Comparison of ENCODE assay signal across 9 mouse cellular contexts in genomic region chr7:27402675-27403074, GRCm38 (mm10). TPM values are rescaled to one million over a fixed set of nuclear protein-coding genes. Genes with fewer than 3 reads are reported as not detected.
A peak's percentile ranks its signal among the peaks of the same experiment; 100 is the strongest.
DNase-seq lines count a peak whose midpoint lies in the region; ATAC-seq and TF ChIP-seq lines count a peak whose summit lies in the region.
"Had no signal": no experiment of that assay in that cellular context is flagged by ENCODE, and none has a peak within 500 bp of the region (broad histone marks: within the 10 kb centered on the region; RNA-seq: fewer than 3 reads in every experiment).

No protein-coding gene starts in this region.

- 6% methylated on average over 16 of the region's 16 CpGs for WGBS in hindbrain, embryonic 14.5 days
- 9% methylated on average over 16 of the region's 16 CpGs for WGBS in hindbrain, embryonic 12.5 days
- 10% methylated on average over 16 of the region's 16 CpGs for WGBS in embryonic facial prominence, embryonic 10.5 days
- WGBS in intestine, postnatal 0 days = 11% methylated on average over 16 of the region's 16 CpGs
- WGBS in liver, embryonic 11.5 days = 10% methylated on average over 16 of the region's 16 CpGs

- no peak overlapping the region for H3K27ac ChIP-seq in hindbrain, embryonic 14.5 days
- no peak overlapping the region for H3K27ac ChIP-seq in hindbrain, embryonic 12.5 days
- no peak overlapping the region for H3K27ac ChIP-seq in embryonic facial prominence, embryonic 10.5 days (replicated peaks)
- H3K27ac ChIP-seq in intestine, postnatal 0 days (ENCODE audit: low read depth, low read length) = no peak overlapping the region
- no peak overlapping the region for H3K27ac ChIP-seq in liver, embryonic 11.5 days (ENCODE audit: low read depth, low read length)

- H3K4me1 ChIP-seq in hindbrain, embryonic 14.5 days (replicated peaks; ENCODE audit: control insufficient read depth, insufficient read depth, low read length) = no peaks in the 10 kb centered on the region
- H3K4me1 ChIP-seq in hindbrain, embryonic 12.5 days = peaks cover 5% of the 10 kb centered on the region
- peaks cover 7% of the 10 kb centered on the region for H3K4me1 ChIP-seq in embryonic facial prominence, embryonic 10.5 days
- no peaks in the 10 kb centered on the region for H3K4me1 ChIP-seq in intestine, postnatal 0 days (replicated peaks; ENCODE audit: control insufficient read depth, insufficient read depth, low read length)
- no peaks in the 10 kb centered on the region for H3K4me1 ChIP-seq in liver, embryonic 11.5 days (replicated peaks; ENCODE audit: control insufficient read depth, insufficient read depth, low read length)

- H3K4me2 ChIP-seq in hindbrain, embryonic 14.5 days (replicated peaks) = no peak overlapping the region
- no peak overlapping the region for H3K4me2 ChIP-seq in hindbrain, embryonic 12.5 days (replicated peaks)
- no peak overlapping the region for H3K4me2 ChIP-seq in intestine, postnatal 0 days (replicated peaks; ENCODE audit: low read depth)
- no peak overlapping the region for H3K4me2 ChIP-seq in liver, embryonic 11.5 days

- peak; percentile 61 for DNase-seq in hindbrain, embryonic 14.5 days (ENCODE audit: low spot score)
- peak; percentile 78 for DNase-seq in adrenal gland, postnatal 10 days
- peak; percentile 71 for DNase-seq in embryonic facial prominence, embryonic 10.5 days (ENCODE audit: low spot score)
- peak; percentile 66 for DNase-seq in liver, embryonic 11.5 days (ENCODE audit: low spot score)
- DNase-seq in ovary, postnatal 36 days (ENCODE audit: low spot score) = peak; percentile 54
- DNase-seq in thymus, postnatal 25 days = peak; percentile 55

- peaks cover 91% of the 10 kb centered on the region for H3K27me3 ChIP-seq in hindbrain, embryonic 14.5 days (ENCODE audit: control insufficient read depth, insufficient read depth, low read length)
- H3K27me3 ChIP-seq in hindbrain, embryonic 12.5 days = peaks cover 95% of the 10 kb centered on the region
- peaks cover 93% of the 10 kb centered on the region for H3K27me3 ChIP-seq in embryonic facial prominence, embryonic 10.5 days (replicated peaks; ENCODE audit: low read depth, poor library complexity, severe bottlenecking)
- H3K27me3 ChIP-seq in intestine, postnatal 0 days (replicated peaks; ENCODE audit: control insufficient read depth, insufficient read depth, low read length) = peaks cover 68% of the 10 kb centered on the region
- H3K27me3 ChIP-seq in liver, embryonic 11.5 days (replicated peaks; ENCODE audit: control insufficient read depth, insufficient read depth, low read length) = peaks cover 86% of the 10 kb centered on the region

- H3K4me3 ChIP-seq in hindbrain, embryonic 14.5 days (replicated peaks; ENCODE audit: low read length) = no peak overlapping the region
- no peak overlapping the region for H3K4me3 ChIP-seq in hindbrain, embryonic 12.5 days
- H3K4me3 ChIP-seq in embryonic facial prominence, embryonic 10.5 days = no peak overlapping the region
- no peak overlapping the region for H3K4me3 ChIP-seq in intestine, postnatal 0 days (ENCODE audit: low read depth, low read length)
- H3K4me3 ChIP-seq in liver, embryonic 11.5 days (ENCODE audit: low read depth, low read length) = no peak overlapping the region
- H3K4me3 ChIP-seq: myocyte had no signal

- ATAC-seq in hindbrain, embryonic 14.5 days (ENCODE audit: low FRiP score) = no peak
- no peak for ATAC-seq in hindbrain, embryonic 12.5 days (ENCODE audit: low FRiP score)
- no peak; the same call in 1 of the 2 replicates for ATAC-seq in intestine, postnatal 0 days
- ATAC-seq in liver, embryonic 11.5 days (replicated peaks; ENCODE audit: low FRiP score) = no peak; the same call in 1 of the 2 replicates

- peak; percentile 82 for TF ChIP-seq CTCF in intestine, postnatal 0 days (IDR thresholded peaks at IDR 0.05; ENCODE audit: low read depth)

- peaks cover 25% of the 10 kb centered on the region for H3K36me3 ChIP-seq in hindbrain, embryonic 14.5 days (replicated peaks; ENCODE audit: control insufficient read depth, insufficient read depth)
- H3K36me3 ChIP-seq in hindbrain, embryonic 12.5 days = no peaks in the 10 kb centered on the region
- H3K36me3 ChIP-seq in embryonic facial prominence, embryonic 10.5 days (replicated peaks) = no peaks in the 10 kb centered on the region
- H3K36me3 ChIP-seq in intestine, postnatal 0 days (ENCODE audit: control insufficient read depth, insufficient read depth) = no peaks in the 10 kb centered on the region
- no peaks in the 10 kb centered on the region for H3K36me3 ChIP-seq in liver, embryonic 11.5 days (ENCODE audit: control insufficient read depth, insufficient read depth, low read length)

- no peak overlapping the region for H3K9ac ChIP-seq in hindbrain, embryonic 14.5 days
- no peak overlapping the region for H3K9ac ChIP-seq in hindbrain, embryonic 12.5 days
- H3K9ac ChIP-seq in intestine, postnatal 0 days (ENCODE audit: low read depth, low read length) = no peak overlapping the region
- H3K9ac ChIP-seq in liver, embryonic 11.5 days (ENCODE audit: low read depth, low read length) = no peak overlapping the region

- peaks cover 3% of the 10 kb centered on the region; the same call in 1 of the 2 replicates for H3K9me3 ChIP-seq in hindbrain, embryonic 14.5 days (ENCODE audit: control insufficient read depth, low read length)
- H3K9me3 ChIP-seq in hindbrain, embryonic 12.5 days (replicated peaks) = peaks cover 6% of the 10 kb centered on the region; the same call in 1 of the 2 replicates
- peaks cover 19% of the 10 kb centered on the region for H3K9me3 ChIP-seq in embryonic facial prominence, embryonic 10.5 days
- 0 out of 2 replicates have a peak, but pooled peaks cover 6% of the 10 kb centered on the region for H3K9me3 ChIP-seq in intestine, postnatal 0 days (ENCODE audit: control insufficient read depth)
- H3K9me3 ChIP-seq in liver, embryonic 11.5 days (ENCODE audit: control insufficient read depth, low read length) = peaks cover 6% of the 10 kb centered on the region

RNA-seq across cellular contexts. Expression of gene Sptbn4, which starts 44.8 kb away (rescaled TPM):
- polyA plus RNA-seq in hindbrain, embryonic 14.5 days (2014; fragmentation: Nextera tagmentation; extraction: Ambion mirVana) = 4.0 and 4.2 TPM in 2 replicates
- polyA plus RNA-seq in hindbrain, embryonic 12.5 days (2016; fragmentation: Nextera tagmentation; extraction: Ambion mirVana) = 0.90 and 1.1 TPM in 2 replicates
- under 1 TPM; 0.70 to 0.81 TPM for total RNA-seq in adrenal gland, postnatal 10 days (2021)
- polyA plus RNA-seq in embryonic facial prominence, embryonic 10.5 days (2016; fragmentation: Nextera tagmentation; extraction: Ambion mirVana) = 0.19 and 0.35 TPM in 2 replicates
- 0.17 and 0.26 TPM in 2 replicates for polyA plus RNA-seq in intestine, postnatal 0 days (2015; fragmentation: Nextera tagmentation; extraction: Ambion mirVana)
- 0.17 and 0.19 TPM in 2 replicates for polyA plus RNA-seq in liver, embryonic 11.5 days (2014; fragmentation: Nextera tagmentation; extraction: Ambion mirVana)

RNA-seq across cellular contexts. Expression of gene Blvrb, which starts 45.1 kb away (rescaled TPM):
- 17.7 and 25.4 TPM in 2 replicates for polyA plus RNA-seq in hindbrain, embryonic 14.5 days (2014; fragmentation: Nextera tagmentation; extraction: Ambion mirVana)
- 26.6 and 27.3 TPM in 2 replicates for polyA plus RNA-seq in hindbrain, embryonic 12.5 days (2016; fragmentation: Nextera tagmentation; extraction: Ambion mirVana)
- total RNA-seq in adrenal gland, postnatal 10 days (2021) = 10 to 100 TPM; 83.4 TPM
- 31.9 and 35.2 TPM in 2 replicates for polyA plus RNA-seq in embryonic facial prominence, embryonic 10.5 days (2016; fragmentation: Nextera tagmentation; extraction: Ambion mirVana)
- 60.4 and 67.3 TPM in 2 replicates for polyA plus RNA-seq in intestine, postnatal 0 days (2015; fragmentation: Nextera tagmentation; extraction: Ambion mirVana)
- polyA plus RNA-seq in liver, embryonic 11.5 days (2014; fragmentation: Nextera tagmentation; extraction: Ambion mirVana) = 581 and 583 TPM in 2 replicates

RNA-seq across cellular contexts. Expression of gene Gm20479, which starts 45.5 kb away (rescaled TPM):
- polyA plus RNA-seq in hindbrain, embryonic 14.5 days (2014; fragmentation: Nextera tagmentation; extraction: Ambion mirVana) = not detected in 2 replicates
- polyA plus RNA-seq in hindbrain, embryonic 12.5 days (2016; fragmentation: Nextera tagmentation; extraction: Ambion mirVana) = 0.43 and 0.59 TPM in 2 replicates
- total RNA-seq in adrenal gland, postnatal 10 days (2021) = 1 to 10 TPM in 1 of 2 experiments, not detected in 1; 2.5 TPM
- not detected in 2 replicates for polyA plus RNA-seq in embryonic facial prominence, embryonic 10.5 days (2016; fragmentation: Nextera tagmentation; extraction: Ambion mirVana)
- 0.61 and 0.72 TPM in 2 replicates for polyA plus RNA-seq in intestine, postnatal 0 days (2015; fragmentation: Nextera tagmentation; extraction: Ambion mirVana)
- polyA plus RNA-seq in liver, embryonic 11.5 days (2014; fragmentation: Nextera tagmentation; extraction: Ambion mirVana) = 0.43 and 1.2 TPM in 2 replicates

RNA-seq across cellular contexts. Expression of gene Shkbp1, which starts 46.9 kb away (rescaled TPM):
- polyA plus RNA-seq in hindbrain, embryonic 14.5 days (2014; fragmentation: Nextera tagmentation; extraction: Ambion mirVana) = 30.6 and 34.6 TPM in 2 replicates
- polyA plus RNA-seq in hindbrain, embryonic 12.5 days (2016; fragmentation: Nextera tagmentation; extraction: Ambion mirVana) = 72.4 and 76.2 TPM in 2 replicates
- 10 to 100 TPM; 19.6 to 22.9 TPM for total RNA-seq in adrenal gland, postnatal 10 days (2021)
- 73.2 and 80.3 TPM in 2 replicates for polyA plus RNA-seq in embryonic facial prominence, embryonic 10.5 days (2016; fragmentation: Nextera tagmentation; extraction: Ambion mirVana)
- 26.9 and 29.1 TPM in 2 replicates for polyA plus RNA-seq in intestine, postnatal 0 days (2015; fragmentation: Nextera tagmentation; extraction: Ambion mirVana)
- 46.8 and 49.6 TPM in 2 replicates for polyA plus RNA-seq in liver, embryonic 11.5 days (2014; fragmentation: Nextera tagmentation; extraction: Ambion mirVana)
